Mouse (Mus musculus): Measurements from ENCODE around the gene Prkcb.

Gene Prkcb

GRCm38 (mm10) chr7:122327942-122328341 is 39.4 kb downstream of the Prkcb start:
- no peak for DNase-seq

- no peak for DNase-seq
Observed at GRCm38 (mm10) chr7:122328466-122328865, 39.9 kb downstream of the Prkcb start.

DNA sequence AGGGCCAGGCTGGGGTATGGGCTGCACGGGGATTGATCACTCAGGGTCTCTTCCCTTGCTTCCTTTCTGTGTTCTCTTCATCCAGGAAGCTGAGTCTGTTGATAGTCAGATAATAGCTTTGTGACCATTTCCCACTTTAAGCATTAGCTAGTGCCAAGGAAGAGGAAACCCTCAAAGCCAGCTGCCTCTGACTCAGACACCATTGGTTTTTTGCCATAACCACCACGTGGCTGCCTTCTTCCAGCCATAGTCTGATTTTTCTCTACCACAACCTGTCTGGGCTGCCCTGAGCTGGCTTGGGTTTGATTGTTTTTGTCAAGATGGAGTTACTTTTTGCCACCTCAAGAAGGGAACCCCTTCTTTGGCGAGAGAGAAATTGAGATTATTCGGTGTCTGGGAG is 41.0 kb downstream of the Prkcb start:
- peak; percentile 9 for DNase-seq

GRCm38 (mm10) chr7:122333686-122334085 is 45.1 kb downstream of the Prkcb start:
- DNase-seq = no peak

GRCm38 (mm10) chr7:122337302-122337701 is 48.8 kb downstream of the Prkcb start:
- no peak for DNase-seq

DNA sequence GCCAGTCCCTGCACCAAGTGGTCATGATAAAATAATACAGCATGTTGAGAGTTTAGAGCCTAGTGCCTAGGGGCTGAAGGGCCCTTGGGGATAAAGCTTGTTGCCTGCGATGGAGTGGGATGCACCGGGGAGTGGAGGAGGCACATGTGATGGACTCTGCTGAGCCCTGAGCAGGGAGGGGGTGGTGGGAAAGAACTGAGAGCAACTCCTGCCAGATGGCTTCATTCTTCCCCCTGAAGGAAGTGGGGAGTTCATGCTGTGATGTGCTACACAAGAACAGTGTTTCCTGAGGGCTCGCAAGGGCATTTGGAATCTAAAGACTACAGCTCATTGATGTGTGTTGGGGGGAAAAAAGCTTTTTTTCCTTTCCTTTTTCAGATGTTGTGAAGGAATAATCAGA is 49.5 kb downstream of the Prkcb start:
- DNase-seq = no peak

DNA sequence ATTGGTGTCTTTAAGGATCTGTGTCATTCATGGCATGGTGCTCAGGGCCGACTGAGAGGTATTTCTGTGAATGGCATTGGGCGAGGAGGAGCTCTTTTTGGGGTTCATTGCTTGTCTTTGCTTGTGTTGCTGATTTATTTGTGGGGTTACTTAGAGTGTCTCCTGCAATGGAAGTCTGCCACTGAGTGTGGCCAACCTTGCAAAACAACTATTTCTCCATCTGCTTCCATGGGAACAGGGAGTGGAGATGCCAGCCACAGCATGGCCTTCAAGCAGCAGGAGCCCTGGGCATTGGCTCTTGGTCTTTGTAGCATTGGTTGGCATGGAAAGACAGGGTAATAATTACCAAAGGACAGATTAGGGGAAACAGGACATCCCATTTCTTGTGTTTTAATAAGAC is 50.9 kb downstream of the Prkcb start:
- DNase-seq = no peak

DNA sequence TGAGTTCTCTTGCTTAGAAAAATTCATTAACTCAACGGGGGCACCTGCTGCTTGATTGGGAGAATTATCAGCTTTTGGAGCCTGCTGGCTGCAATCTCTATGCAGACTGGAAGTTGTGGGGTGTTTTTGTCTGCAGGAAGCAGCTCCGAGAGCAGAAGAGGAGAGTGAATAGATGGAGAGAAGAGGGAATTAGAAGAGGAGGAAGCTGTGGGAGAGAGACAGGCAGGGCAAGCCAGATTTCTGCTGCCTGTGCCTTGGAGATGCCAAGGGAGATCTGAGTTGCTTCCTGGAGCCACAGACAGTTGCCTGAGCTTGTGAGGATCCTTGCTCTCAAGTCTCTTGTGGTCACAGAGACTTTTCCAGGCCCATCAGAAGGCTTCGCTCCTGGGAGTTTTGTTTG is 53.3 kb downstream of the Prkcb start:
- no peak for DNase-seq

GRCm38 (mm10) chr7:122344656-122345055 is 56.1 kb downstream of the Prkcb start:
- DNase-seq = peak; percentile 41

DNA sequence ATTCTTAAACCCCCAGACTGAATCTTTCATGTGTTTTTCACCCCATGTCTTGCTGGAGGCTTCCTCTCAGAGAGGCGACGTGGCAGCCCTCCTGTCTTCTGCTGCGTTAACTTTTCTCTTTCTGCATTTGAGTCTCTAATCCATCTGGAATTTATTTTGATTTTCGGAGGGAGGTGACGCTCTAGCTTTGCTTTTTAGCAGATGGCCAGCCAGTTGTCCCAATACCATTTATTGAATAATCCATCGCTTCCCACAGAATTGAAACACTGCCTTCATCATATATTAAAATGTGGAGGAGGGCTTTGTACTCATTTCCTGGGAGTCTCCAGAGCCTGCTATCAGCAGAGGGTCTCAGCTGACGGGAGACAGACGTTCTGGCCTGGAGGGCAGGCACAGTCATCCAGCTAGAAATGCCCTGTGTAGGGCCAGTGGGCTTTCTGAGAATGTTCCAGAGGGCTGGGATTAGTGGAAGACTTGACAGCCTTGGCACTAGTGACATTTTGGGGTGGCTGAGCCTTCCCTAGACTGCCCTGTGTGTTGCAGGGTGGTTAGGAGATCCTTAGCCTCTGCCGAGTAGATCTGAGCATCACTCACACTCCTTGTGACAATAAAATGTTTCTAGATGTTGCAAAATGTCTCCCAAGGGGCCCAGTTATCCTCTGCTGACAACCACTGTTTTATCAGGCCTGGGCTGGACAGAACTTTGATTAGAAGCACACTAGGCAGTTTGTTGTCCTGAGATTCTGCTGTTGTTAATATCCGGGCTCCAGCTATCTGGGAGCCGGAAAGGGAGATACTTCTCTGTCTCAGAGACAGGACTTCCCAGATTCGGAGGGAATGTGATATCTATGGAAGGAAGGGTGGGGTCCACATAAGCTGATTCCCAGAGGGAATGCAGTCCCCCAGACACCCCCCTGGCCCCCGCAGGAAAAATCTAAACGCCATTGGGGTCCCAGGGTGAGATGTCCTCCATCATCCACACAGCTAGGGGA is 58.0 kb downstream of the Prkcb start:
- DNase-seq = no peak

DNA sequence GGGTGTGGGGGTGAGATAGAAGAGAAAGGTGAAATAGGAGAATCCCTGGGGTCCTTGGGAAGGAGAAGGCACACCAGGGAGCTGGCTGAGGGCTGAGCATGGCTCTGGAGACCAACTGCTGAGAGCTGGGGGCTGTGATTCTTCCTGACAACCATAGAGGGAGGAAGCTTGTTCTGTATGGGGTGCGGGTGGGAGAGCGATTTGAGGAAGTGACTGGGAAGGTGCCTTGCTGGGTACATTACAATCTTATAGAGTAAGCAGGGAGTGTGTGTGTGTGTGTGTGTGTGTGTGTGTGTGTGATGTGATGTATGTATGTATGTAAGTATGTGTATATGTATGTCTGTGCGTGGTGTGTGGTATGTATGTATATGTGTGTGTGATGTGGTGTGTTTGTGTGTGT is 58.9 kb downstream of the Prkcb start:
- no peak for DNase-seq

GRCm38 (mm10) chr7:122349961-122350360 is 61.4 kb downstream of the Prkcb start:
- no peak for DNase-seq

GRCm38 (mm10) chr7:122350741-122351140 is 62.2 kb downstream of the Prkcb start:
- no peak for DNase-seq

DNA sequence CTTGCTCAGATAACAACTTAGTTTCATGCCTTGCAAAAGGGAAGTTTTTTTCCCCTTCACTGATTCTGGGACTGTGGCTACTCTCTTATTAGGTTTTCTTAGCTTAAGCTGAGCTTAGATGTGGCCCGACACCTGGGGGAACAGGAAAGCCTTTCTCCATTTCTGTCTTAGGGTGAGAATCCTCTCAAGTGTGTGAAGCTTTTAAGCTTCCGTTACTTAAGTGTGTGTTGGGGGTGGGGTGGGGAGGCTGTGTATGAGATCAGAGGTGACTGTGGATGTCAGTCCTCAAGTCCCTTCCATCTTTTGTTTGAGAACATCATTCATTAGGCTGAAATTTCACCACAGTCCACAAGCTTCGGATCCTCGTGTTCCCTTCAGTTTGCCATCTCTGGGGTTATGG is 63.3 kb downstream of the Prkcb start:
- DNase-seq = no peak

- no peak for DNase-seq
Observed at GRCm38 (mm10) chr7:122352566-122353277, 64.2 kb downstream of the Prkcb start.

GRCm38 (mm10) chr7:122353329-122353728 is 64.8 kb downstream of the Prkcb start:
- no peak for DNase-seq

- no peak for DNase-seq
Observed at GRCm38 (mm10) chr7:122356941-122357340, 68.4 kb downstream of the Prkcb start.

DNA sequence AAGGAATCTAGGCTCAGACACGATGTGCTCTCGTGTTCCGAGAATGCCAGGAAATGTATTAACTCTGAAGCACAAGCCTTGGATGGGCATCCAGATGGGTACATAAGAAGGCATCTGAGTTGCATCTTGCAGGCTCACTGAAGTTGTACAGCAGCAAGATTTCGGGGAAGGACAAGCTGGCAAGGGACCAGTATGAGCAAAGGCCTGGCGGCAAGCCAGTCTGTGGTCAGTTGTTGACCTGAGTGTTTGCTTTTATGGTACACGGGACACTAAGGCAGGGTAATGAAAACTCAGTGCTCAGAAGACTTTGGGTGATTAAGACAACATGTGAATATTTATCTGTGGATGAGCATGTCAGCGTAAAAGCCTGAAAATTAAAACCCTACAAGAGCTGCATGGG is 69.3 kb downstream of the Prkcb start:
- DNase-seq = peak; percentile 39

DNA sequence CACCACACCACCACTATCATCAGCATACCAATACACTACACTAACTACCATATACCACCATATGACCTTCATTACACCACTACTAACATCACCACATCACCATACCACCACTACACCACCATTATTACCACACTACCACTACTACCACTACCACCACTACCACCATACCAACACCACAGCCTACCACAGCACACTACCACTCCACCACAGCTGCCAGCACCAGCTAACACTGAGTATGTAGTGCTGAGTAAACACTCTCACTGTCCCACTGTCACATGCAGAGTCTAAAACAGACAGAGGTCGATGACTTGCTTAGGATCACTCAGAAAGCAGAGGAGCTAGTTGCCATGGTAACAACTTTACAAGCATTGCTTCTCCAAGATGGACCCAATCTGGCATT is 78.1 kb downstream of the Prkcb start:
- no peak for DNase-seq

- no peak for DNase-seq
Observed at GRCm38 (mm10) chr7:122367303-122368007, 78.9 kb downstream of the Prkcb start.

GRCm38 (mm10) chr7:122370488-122370887 is 81.9 kb downstream of the Prkcb start:
- DNase-seq = no peak

DNA sequence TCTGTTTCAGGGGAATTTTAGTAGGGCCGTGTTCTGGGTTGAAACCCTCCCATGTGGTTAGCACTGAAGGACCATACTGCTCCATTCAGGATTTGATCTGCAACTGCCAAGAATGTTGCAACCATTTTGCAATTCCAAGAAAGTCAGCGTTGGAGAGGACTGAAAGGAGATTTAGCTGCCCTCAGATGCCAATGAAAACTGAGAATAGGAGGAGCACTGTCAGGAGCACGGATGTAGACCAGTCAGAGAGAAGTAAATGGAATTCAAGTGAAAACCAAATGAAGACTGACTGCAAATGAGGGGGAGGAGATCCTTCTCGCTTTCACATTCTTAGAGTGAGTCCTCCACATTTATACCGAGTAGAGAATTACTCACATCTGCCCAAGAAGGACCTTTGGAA is 83.4 kb downstream of the Prkcb start:
- no peak for DNase-seq

- no peak for DNase-seq
Observed at GRCm38 (mm10) chr7:122372349-122372748, 83.8 kb downstream of the Prkcb start.
